Mouse (Mus musculus): ENCODE measurements at regions not wholly inside any gene's neighbourhood (a gene's known extent, or its start where the extent isn't known, plus 50 kb on each side); places are given as distances from the start of the nearest gene placed in this dataset.

DNA sequence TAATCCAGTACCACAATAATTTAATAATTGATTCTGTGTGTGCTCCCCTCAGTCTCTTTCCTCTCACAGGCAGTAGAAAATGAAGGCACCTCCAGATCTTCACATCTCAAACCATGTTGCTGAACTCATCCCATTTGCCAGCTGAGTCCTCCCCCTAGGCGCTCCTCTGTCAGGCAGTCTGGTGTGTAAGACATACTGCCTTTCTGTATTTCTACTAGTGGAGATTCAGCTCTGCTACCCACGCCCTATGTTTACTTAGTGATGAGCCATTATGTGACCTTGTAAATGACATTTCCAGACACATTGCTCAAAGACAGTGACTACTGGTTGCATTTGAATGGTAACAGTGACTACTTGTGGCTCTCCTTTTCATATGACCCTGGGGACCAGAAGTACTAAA, 387.9 kb downstream of the Serpinb8 start:
- no peaks in the 10 kb centered on the region for H3K27me3 ChIP-seq (ENCODE audit: control insufficient read depth, insufficient read depth, low read length, poor library complexity, severe bottlenecking)
- TF ChIP-seq POLR2A (IDR thresholded peaks at IDR 0.05; ENCODE audit: insufficient read depth, low read length) = no peak
- no peak for TF ChIP-seq CTCF (IDR thresholded peaks at IDR 0.05; ENCODE audit: low read depth, low read length)
- TF ChIP-seq EP300 (IDR thresholded peaks at IDR 0.05; ENCODE audit: insufficient read depth, low read depth, low read length) = no peak

DNA sequence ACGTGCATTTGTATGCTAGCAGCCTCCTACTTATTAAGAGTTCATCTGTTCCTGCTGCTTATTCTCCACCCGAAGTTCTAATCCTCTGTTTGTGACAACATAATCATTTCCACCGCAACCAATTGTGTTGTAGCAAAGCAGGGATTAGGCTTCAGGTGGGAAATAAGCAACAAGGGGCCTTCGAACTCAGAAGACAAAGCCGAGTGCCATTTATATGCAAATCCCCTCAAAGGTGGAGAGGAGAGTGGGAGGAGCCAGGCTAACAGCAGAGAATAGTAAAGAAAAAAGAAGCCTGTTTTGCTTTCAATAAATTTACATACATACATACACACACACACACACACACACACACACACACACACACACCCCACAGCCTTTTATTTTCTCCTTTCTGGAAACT, 388.6 kb downstream of the Serpinb8 start:
- Histone ChIP-seq H3K36me3 (ENCODE audit: control insufficient read depth, insufficient read depth, low read length, poor library complexity, severe bottlenecking) (no peaks in the 10 kb centered on the region), H3K9me3 (replicated peaks; ENCODE audit: control insufficient read depth, insufficient read depth, low read length, poor library complexity, severe bottlenecking) (no peaks in the 10 kb centered on the region), H3K27me3 (ENCODE audit: control insufficient read depth, insufficient read depth, low read length, poor library complexity, severe bottlenecking) (no peaks in the 10 kb centered on the region), H3K9ac (ENCODE audit: low read depth, poor library complexity, severe bottlenecking) (no peak overlapping the region), H3K4me3 (ENCODE audit: low read depth, low read length) (no peak overlapping the region), H3K27ac (ENCODE audit: insufficient read depth, low read length) (no peak overlapping the region; the same call in 1 of the 2 replicates), H3K4me1 (ENCODE audit: control insufficient read depth, insufficient read depth, low read length) (peaks cover 2% of the 10 kb centered on the region)
- TF ChIP-seq EP300 (IDR thresholded peaks at IDR 0.05; ENCODE audit: insufficient read depth, low read depth, low read length) = no peak
- no peak for TF ChIP-seq POLR2A (IDR thresholded peaks at IDR 0.05; ENCODE audit: insufficient read depth, low read length)

More for the DNA sequence above, 387.9 kb downstream of the Serpinb8 start:
- Histone ChIP-seq H3K9ac (ENCODE audit: low read depth, poor library complexity, severe bottlenecking) (no peak overlapping the region), H3K27ac (ENCODE audit: insufficient read depth, low read length) (no peak overlapping the region), H3K36me3 (ENCODE audit: control insufficient read depth, insufficient read depth, low read length, poor library complexity, severe bottlenecking) (no peaks in the 10 kb centered on the region), H3K9me3 (replicated peaks; ENCODE audit: control insufficient read depth, insufficient read depth, low read length, poor library complexity, severe bottlenecking) (no peaks in the 10 kb centered on the region), H3K4me3 (ENCODE audit: low read depth, low read length) (no peak overlapping the region), H3K4me1 (ENCODE audit: control insufficient read depth, insufficient read depth, low read length) (peaks cover 2% of the 10 kb centered on the region)

DNA sequence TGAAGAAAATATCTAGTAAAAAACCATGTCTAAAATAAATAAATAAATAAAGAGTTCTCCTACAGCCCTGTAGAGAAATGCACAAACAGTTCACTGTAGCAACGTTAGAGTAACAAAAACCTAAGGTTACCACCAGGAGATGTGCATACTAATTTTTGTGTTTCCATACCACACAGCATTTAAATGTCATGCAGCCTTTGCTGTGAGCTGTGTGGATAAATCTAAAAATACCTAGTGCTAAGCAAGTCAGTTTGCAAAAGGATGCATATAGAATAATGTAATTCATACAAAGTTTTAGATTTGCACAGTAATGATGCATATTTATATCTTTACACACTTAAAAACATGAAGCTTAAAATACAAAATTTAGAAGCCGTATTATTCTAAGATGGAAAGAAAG, 395.8 kb downstream of the Serpinb8 start:
- Histone ChIP-seq H3K36me3 (ENCODE audit: control insufficient read depth, insufficient read depth, low read length, poor library complexity, severe bottlenecking) (no peaks in the 10 kb centered on the region), H3K27me3 (ENCODE audit: control insufficient read depth, insufficient read depth, low read length, poor library complexity, severe bottlenecking) (no peaks in the 10 kb centered on the region), H3K4me1 (ENCODE audit: control insufficient read depth, insufficient read depth, low read length) (no peaks in the 10 kb centered on the region), H3K9me3 (replicated peaks; ENCODE audit: control insufficient read depth, insufficient read depth, low read length, poor library complexity, severe bottlenecking) (no peaks in the 10 kb centered on the region), H3K27ac (ENCODE audit: insufficient read depth, low read length) (no peak overlapping the region), H3K4me3 (ENCODE audit: low read depth, low read length) (no peak overlapping the region), H3K9ac (ENCODE audit: low read depth, poor library complexity, severe bottlenecking) (no peak overlapping the region)
- TF ChIP-seq POLR2A (IDR thresholded peaks at IDR 0.05; ENCODE audit: insufficient read depth, low read length) (no peak), CTCF (IDR thresholded peaks at IDR 0.05; ENCODE audit: low read depth, low read length) (no peak), EP300 (IDR thresholded peaks at IDR 0.05; ENCODE audit: insufficient read depth, low read depth, low read length) (no peak)

DNA sequence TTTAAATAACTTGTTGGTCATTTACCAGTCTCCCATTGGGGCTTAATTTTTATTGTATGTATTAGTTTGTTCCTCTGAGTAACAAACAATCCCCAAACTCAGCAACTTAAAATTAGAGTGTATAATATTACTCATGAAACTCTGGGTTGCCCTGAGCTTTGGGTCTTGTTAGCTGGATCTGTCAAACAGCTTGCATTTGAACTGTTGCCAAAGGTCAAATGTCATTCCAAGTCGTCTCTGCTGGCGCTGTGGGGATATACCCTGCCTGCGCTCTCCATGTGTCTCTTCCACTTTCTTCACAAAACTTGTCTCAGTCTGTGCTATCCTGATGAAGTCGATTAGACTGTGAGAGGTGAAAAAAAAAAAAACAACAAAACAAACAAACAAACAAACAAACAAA, 398.3 kb downstream of the Serpinb8 start:
- Histone ChIP-seq H3K27me3 (ENCODE audit: control insufficient read depth, insufficient read depth, low read length, poor library complexity, severe bottlenecking) (no peaks in the 10 kb centered on the region), H3K4me1 (ENCODE audit: control insufficient read depth, insufficient read depth, low read length) (no peaks in the 10 kb centered on the region), H3K27ac (ENCODE audit: insufficient read depth, low read length) (no peak overlapping the region), H3K9me3 (replicated peaks; ENCODE audit: control insufficient read depth, insufficient read depth, low read length, poor library complexity, severe bottlenecking) (no peaks in the 10 kb centered on the region), H3K4me3 (ENCODE audit: low read depth, low read length) (no peak overlapping the region), H3K9ac (ENCODE audit: low read depth, poor library complexity, severe bottlenecking) (no peak overlapping the region), H3K36me3 (ENCODE audit: control insufficient read depth, insufficient read depth, low read length, poor library complexity, severe bottlenecking) (no peaks in the 10 kb centered on the region)
- no peak for TF ChIP-seq CTCF (IDR thresholded peaks at IDR 0.05; ENCODE audit: low read depth, low read length)
- TF ChIP-seq EP300 (IDR thresholded peaks at IDR 0.05; ENCODE audit: insufficient read depth, low read depth, low read length) = no peak
- no peak for TF ChIP-seq POLR2A (IDR thresholded peaks at IDR 0.05; ENCODE audit: insufficient read depth, low read length)

DNA sequence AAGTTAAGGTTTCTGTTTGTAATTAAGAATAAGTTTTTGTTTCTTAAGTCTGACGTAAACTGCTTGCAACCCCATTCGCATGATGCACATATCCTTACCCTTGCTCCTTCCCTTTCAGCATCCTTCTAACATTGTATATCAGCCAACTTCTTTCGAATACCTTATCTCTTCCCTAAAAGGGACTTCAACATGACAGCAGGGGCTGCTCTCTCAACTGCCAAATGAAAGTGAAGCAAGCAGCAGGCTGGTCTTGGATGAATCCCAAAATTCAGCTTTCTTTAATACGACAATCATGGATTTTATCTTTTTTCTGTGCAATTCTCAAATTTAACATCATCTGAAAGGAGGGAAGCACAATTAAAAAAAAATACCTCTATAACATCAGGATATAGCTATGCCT, 403.2 kb downstream of the Serpinb8 start:
- no peaks in the 10 kb centered on the region for H3K36me3 ChIP-seq (ENCODE audit: control insufficient read depth, insufficient read depth, low read length, poor library complexity, severe bottlenecking)
- H3K4me1 ChIP-seq (ENCODE audit: control insufficient read depth, insufficient read depth, low read length) = no peaks in the 10 kb centered on the region
- H3K27ac ChIP-seq (ENCODE audit: insufficient read depth, low read length) = no peak overlapping the region
- no peak overlapping the region for H3K4me3 ChIP-seq (ENCODE audit: low read depth, low read length)
- no peak overlapping the region for H3K9ac ChIP-seq (ENCODE audit: low read depth, poor library complexity, severe bottlenecking)
- TF ChIP-seq POLR2A (IDR thresholded peaks at IDR 0.05; ENCODE audit: insufficient read depth, low read length) (no peak), EP300 (IDR thresholded peaks at IDR 0.05; ENCODE audit: insufficient read depth, low read depth, low read length) (no peak), CTCF (IDR thresholded peaks at IDR 0.05; ENCODE audit: low read depth, low read length) (no peak)
- H3K9me3 ChIP-seq (replicated peaks; ENCODE audit: control insufficient read depth, insufficient read depth, low read length, poor library complexity, severe bottlenecking) = no peaks in the 10 kb centered on the region
- no peaks in the 10 kb centered on the region for H3K27me3 ChIP-seq (ENCODE audit: control insufficient read depth, insufficient read depth, low read length, poor library complexity, severe bottlenecking)

DNA sequence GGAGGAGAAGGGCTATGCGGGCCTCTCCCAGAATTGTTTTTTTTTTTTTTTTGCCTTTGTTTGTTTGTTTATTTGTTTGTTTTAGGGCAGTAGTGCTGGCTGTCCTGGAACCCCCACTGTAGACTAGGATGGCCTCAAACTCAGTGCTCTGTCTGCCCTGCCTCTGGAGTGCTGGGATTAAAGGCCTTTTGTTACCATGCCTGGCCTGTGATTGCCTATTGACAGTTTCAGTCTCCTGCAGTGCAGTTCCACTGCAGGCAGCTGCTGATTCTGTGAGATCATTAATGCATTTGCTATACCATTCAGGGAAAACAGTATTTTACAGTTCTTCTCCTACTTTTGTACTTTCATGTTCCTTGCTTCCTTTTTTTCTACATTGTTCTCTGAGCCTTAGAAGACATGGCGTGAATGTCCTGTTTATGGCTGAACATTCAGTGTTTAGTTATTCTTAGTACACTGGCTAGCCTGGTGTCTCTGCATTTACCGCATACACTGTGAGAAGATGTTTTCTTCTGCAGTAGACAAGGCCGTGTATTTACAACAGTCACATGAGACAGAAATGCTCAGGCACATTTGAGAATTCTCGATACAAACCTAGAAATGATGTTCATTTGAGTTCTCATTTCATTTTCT, 434.0 kb downstream of the Serpinb8 start:
- Histone ChIP-seq H3K9me3 (replicated peaks; ENCODE audit: control insufficient read depth, insufficient read depth, low read length, poor library complexity, severe bottlenecking) (peaks cover 3% of the 10 kb centered on the region; the same call in 1 of the 2 replicates), H3K27me3 (ENCODE audit: control insufficient read depth, insufficient read depth, low read length, poor library complexity, severe bottlenecking) (no peaks in the 10 kb centered on the region), H3K9ac (ENCODE audit: low read depth, poor library complexity, severe bottlenecking) (no peak overlapping the region), H3K4me3 (ENCODE audit: low read depth, low read length) (no peak overlapping the region), H3K27ac (ENCODE audit: insufficient read depth, low read length) (no peak overlapping the region), H3K36me3 (ENCODE audit: control insufficient read depth, insufficient read depth, low read length, poor library complexity, severe bottlenecking) (no peaks in the 10 kb centered on the region), H3K4me1 (ENCODE audit: control insufficient read depth, insufficient read depth, low read length) (no peaks in the 10 kb centered on the region)
- no peak for TF ChIP-seq POLR2A (IDR thresholded peaks at IDR 0.05; ENCODE audit: insufficient read depth, low read length)
- TF ChIP-seq EP300 (IDR thresholded peaks at IDR 0.05; ENCODE audit: insufficient read depth, low read depth, low read length) = no peak
- no peak for TF ChIP-seq CTCF (IDR thresholded peaks at IDR 0.05; ENCODE audit: low read depth, low read length)

Measured in ES-Bruce4 (cell line).